Mouse (Mus musculus): ENCODE data around the gene Areg. TPM values are rescaled to one million over a fixed set of nuclear protein-coding genes. Genes with fewer than 3 reads are reported as not detected.

Areg gene
- polyA plus RNA-seq (2017; shearing (Covaris generic)): 1 to 10 TPM; 2.4 to 2.8 TPM

GRCm38 (mm10) chr5:91139446-91139873 is at the start of gene Areg:
TSS of gene Areg (plus strand) at chr5:91139599.
- peak; percentile 95 for ATAC-seq

GRCm38 (mm10) chr5:91090301-91090700 is 49.1 kb upstream of the Areg start:
- no peak for ATAC-seq

- no peak for ATAC-seq
These were observed 41.3 kb upstream of the Areg start for GRCm38 (mm10) chr5:91097911-91098614.

GRCm38 (mm10) chr5:91101742-91102141 is 37.7 kb upstream of the Areg start:
- no peak for ATAC-seq

- no peak for ATAC-seq
These were observed 35.3 kb upstream of the Areg start for GRCm38 (mm10) chr5:91103943-91104665.

- peak; percentile 71 for ATAC-seq
These were observed 33.2 kb upstream of the Areg start for GRCm38 (mm10) chr5:91106248-91106647.

- ATAC-seq: no peak
These were observed 29.3 kb upstream of the Areg start for GRCm38 (mm10) chr5:91110023-91110670.

GRCm38 (mm10) chr5:91111019-91111418 is 28.4 kb upstream of the Areg start:
- ATAC-seq: no peak

GRCm38 (mm10) chr5:91113967-91114366 is 25.4 kb upstream of the Areg start:
- ATAC-seq: no peak

GRCm38 (mm10) chr5:91114574-91114973 is 24.8 kb upstream of the Areg start:
- no peak for ATAC-seq

- ATAC-seq: no peak
These were observed 20.8 kb upstream of the Areg start for GRCm38 (mm10) chr5:91118618-91119017.

- no peak for ATAC-seq
These were observed 16.0 kb upstream of the Areg start for GRCm38 (mm10) chr5:91123404-91123803.

GRCm38 (mm10) chr5:91124140-91124539 is 15.3 kb upstream of the Areg start:
- ATAC-seq: peak; percentile 79

GRCm38 (mm10) chr5:91126623-91127022 is 12.8 kb upstream of the Areg start:
- ATAC-seq: peak; percentile 62

- ATAC-seq: no peak
These were observed 4.4 kb upstream of the Areg start for GRCm38 (mm10) chr5:91134961-91135360.

- peak; percentile 15 for ATAC-seq
These were observed 429 bp upstream of the Areg start for GRCm38 (mm10) chr5:91138970-91139369.

- no peak for ATAC-seq
These were observed 1.6 kb downstream of the Areg start for GRCm38 (mm10) chr5:91140896-91141448.

GRCm38 (mm10) chr5:91144971-91145370 is 5.6 kb downstream of the Areg start:
- ATAC-seq: no peak

GRCm38 (mm10) chr5:91147001-91147400 is 7.6 kb downstream of the Areg start:
- no peak for ATAC-seq

- ATAC-seq: no peak
These were observed 8.7 kb downstream of the Areg start for GRCm38 (mm10) chr5:91148054-91148453.

- ATAC-seq: no peak
These were observed 17.3 kb downstream of the Areg start for GRCm38 (mm10) chr5:91156677-91157076.

GRCm38 (mm10) chr5:91157169-91157568 is 17.8 kb downstream of the Areg start:
- no peak for ATAC-seq

- no peak for ATAC-seq
These were observed 23.4 kb downstream of the Areg start for GRCm38 (mm10) chr5:91162787-91163186.

Measured in CD4-positive, CD25-positive, alpha-beta regulatory T cell, adult 4 months (primary cell).